Mouse (Mus musculus) layer of hippocampus, postnatal 14 days (tissue): Measurements from ENCODE around the gene Tas2r137. TPM values are rescaled to one million over a fixed set of nuclear protein-coding genes. Genes with fewer than 3 reads are reported as not detected.

ENCODE experiments used
- DNase-seq, 2 experiments: peaks; one replicate each; pipeline ENCODE4 v3.0.0; 2021 to 2022; ENCODE audit warnings: low spot score in 2 of 2, mixed read lengths in 1 of 2
- long read RNA-seq, 2 experiments: library from polyadenylated mRNA; stranded (forward); transcript quantifications; one replicate each; pipeline ENCODE4 v2.0.0; 2021
- total RNA-seq, 2 experiments: library from RNA; stranded (reverse); gene quantifications; 2 replicates each; pipeline ENCODE4 v1.2.3; 2021

Tas2r137 gene
- total RNA-seq, result under 1 TPM in 1 of 2 experiments, not detected in 1; 0.30 TPM
- long read RNA-seq, experiment 1, result 0 reads
- long read RNA-seq, experiment 2, result 0 reads

DNA sequence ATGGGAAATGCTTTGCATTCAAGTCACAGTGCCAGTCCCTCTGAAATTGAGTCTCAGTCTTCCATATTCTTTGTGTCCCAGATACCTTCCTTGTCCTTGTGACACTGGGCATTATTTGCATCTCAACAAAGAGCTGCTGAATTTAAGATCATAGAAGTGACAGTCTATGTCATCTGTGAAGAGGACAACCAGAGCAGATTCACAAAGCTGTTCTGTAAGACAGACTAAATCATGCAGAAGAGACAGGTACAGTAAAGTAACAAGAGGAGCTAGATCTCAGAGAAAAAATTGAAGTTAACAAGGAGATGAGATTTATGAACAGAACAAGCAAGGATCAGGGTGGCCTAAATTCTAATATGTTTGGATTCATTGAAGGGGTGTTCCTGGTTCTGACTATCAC, at the start of gene Tas2r137:
Tas2r137 (plus strand) TSS at position 301 of the 400 bp plus-strand sequence.
- no peak for DNase-seq

DNA sequence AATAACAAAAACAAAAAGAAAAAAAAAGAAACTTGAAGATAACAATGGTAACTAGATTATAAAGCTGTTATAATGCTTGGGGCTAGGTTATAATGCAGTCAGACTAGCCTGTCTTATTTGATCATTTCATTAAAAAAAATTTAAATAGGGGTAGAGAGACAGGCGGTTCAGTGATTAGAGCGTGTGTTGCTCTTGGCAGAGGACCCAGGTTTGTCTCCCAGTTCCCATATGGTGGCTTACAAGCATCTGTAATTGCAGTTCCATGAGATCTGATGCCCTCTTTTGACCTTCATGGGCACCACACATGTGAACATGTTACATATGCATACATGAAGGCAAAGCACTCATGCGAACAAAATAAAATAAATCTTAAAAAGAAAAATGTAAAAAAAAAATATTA, 49.8 kb upstream of the Tas2r137 start:
- DNase-seq, result no peak

DNA sequence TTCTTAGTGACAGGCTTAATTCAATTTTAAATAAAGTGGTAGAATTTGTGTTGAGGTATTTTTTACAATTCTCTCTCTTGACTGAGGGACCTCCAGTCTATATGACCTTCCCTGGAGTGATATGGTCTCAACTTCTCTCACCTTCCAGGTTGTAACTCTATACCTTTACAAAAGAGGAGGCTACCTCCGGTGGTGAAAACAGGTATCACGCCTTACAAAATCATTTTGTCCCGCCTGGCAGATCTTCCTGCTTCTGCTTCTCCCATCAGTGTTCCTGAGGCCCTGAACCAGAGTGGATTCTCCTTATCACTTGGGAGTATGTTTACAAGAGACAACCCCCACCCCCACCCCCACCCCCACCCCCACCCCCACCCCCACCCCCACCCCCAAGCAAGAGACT, 49.3 kb upstream of the Tas2r137 start:
- DNase-seq, result no peak

DNA sequence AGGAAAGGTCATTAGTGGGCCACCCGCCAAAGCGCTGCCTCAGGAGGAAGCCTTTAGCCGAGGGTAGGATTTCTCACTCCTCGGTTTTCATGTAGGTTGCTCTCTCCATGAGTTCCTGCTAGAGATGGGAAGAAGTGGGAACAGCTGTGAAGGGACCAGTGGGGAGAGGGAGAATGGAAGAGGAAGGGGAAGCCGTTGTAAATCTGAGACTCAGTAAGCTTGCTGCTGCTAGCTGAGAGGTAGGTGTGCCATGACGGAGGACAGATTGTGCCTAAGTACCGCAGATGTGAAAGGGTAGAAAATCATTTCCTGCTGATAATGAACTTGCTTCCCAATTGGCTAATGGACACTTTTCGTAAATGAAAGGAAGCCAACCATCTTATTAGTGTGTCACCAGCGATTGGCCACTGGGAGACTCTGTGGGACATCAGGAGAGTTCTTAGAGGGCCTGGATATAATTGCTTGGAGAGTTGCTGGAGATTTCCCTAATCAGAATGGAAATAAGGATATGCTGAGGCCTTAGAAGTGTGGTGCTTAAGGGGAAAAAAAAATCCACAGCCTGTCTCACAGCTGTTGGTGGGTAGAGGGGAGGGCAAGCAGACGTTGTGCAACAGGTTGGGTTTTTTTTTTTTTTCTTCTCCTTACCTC, 47.6 kb upstream of the Tas2r137 start:
- no peak for DNase-seq

DNA sequence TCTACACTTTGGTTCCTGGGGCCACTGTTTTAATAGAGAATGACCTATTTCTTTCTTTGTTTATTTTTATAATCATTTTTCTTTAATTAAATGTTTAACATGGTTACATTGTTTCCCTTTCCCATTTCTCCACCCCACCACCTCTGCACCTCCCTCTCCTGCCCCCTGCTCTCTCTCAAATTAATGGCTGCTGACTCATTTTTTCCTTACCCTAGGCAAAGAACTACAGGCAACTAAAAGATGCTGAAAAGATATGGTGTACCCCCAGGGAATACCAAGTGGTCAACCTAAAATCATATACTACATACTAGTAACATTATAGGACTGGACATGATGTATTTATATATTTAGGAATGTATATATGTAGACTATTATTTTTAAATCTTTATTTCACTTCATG, 42.4 kb upstream of the Tas2r137 start:
- DNase-seq, result no peak

DNA sequence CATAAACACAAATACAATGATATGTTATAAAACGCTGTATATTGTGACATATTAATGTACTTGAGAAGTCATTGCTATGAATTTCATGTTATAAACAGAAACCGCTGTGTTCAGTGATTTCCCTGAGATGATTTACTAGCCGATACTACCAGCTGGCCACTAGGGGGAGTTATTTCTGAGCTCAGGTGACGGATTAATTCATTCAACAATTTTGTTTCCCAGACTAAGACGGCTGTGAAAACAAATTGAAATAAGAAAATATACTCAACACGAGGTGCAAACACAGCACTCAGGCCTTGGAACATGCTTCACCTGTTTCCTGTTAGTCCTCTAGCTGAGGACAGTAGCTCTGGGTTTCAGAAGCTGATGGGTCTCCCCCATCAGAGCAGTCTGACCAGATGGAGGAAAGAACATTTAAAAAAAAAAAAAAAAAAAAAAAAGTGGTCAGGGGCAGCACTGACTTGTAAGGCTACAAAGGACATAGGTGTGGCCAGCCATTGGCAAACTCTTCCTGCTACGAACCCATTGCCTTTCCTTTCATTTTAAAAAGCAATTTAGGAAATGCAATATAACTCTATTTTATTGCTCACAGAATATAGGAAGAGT, 36.5 kb upstream of the Tas2r137 start:
- no peak for DNase-seq

DNA sequence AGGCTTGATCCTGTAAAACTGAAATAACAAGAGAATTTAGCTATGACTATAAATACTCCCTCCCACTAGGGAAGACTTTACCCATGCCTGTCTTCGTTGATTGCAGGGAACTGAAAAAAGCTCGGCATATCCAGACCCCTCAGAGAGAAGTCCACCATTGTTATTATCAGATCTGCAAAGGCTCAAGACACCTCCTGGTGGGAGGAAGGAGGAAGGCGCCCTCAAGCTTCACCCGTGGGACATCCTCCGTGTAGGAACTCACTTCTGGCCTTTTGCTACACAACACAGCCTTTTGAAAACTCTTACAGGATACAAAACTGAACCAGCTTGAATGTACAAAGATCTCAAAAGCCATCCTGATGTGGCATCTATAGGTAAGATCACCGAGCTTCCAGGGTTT, 25.3 kb upstream of the Tas2r137 start:
- DNase-seq, result no peak

DNA sequence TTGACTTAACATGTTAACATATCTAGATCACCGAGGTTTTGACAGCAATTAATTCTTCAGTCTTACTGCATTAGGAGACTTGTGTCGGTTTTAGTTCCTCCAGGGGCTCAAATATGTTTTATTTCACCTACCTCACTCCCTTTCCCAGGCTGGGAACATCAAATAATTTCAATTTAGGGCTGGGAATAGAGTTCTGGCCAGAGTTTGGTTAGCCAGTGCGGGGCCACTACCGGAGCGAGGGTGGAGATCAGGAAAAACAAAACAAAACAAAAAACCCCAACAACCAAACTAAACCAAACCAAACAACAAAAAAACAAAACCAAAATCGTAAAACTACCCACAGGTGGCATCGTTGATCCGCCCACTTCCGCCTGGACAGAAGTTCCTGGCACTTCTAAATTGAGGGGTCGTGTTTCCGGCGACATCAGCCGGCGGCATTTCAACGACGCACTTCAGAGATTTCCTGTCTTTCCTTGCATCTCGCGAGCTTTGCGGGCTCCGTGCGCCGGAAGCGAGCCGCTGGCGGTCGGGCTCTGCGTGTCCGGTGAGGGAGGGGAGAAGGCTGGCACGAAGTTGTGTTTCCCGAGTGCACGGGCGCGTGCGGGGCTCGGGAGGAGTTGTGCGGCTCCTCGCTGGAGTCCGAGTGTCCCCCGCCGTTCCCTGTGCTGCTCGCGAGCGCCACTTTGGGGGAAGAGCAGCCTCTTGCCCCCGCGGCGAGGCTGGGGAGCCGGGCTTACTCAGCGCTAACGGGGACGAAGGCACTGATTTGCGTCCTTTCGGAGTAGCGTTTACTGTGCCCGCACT, 19.9 kb upstream of the Tas2r137 start, which contains the start of gene Ssbp1:
Ssbp1 (plus strand) TSS at position 437 of the 804 bp plus-strand sequence.
- DNase-seq, result peak; percentile 88 to 94

DNA sequence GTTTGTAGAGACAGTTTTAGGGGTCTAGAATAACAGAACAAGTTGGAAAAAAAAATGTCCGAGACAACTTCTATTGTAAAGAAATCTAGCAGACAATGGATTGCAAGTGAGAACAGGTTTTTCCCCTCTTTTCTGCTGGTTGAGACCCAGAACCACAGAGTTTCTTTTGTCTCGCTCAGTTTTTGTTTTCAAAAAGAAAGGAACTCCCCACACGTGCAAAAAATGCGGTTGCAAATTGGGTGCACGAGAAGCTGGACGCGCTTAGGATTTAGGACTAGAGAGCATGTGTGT, 19.4 kb upstream of the Tas2r137 start:
- DNase-seq, result no peak

DNA sequence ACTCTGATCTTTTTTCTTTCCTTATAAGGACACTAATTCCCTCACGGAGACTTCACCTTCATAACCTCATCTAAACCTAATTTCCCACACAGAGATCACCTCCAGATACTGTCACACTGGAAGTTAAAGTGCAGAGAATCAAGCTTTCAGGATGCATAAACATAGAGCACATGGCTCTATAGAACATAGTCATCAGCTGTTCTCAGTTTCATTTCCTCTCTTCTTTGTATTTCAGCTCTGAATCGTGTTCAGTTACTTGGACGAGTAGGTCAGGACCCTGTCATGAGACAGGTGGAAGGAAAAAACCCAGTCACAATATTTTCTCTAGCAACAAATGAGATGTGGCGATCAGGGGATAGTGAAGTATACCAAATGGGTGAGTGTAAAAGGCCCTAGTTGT, 14.9 kb upstream of the Tas2r137 start:
- no peak for DNase-seq

DNA sequence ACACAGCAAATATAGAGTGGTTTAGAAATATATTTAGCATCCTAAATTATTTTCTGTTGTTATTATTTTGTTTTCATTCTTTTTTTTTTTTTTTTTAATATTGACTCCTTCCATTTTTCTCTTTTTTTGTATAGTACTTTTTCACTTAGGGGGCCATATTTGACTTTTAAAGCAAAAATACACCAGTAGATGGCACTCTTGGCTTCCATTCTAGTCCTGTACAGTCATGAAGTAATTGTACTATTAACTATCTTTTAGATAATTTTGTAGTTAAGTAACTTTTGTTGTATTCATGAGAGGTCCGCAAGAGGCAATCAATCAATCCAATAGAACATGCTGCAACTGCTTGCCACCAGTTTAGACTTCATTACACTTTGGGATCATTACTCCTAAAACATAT, 11.3 kb upstream of the Tas2r137 start:
- DNase-seq, result peak in 1 of 2 experiments; percentile 24

DNA sequence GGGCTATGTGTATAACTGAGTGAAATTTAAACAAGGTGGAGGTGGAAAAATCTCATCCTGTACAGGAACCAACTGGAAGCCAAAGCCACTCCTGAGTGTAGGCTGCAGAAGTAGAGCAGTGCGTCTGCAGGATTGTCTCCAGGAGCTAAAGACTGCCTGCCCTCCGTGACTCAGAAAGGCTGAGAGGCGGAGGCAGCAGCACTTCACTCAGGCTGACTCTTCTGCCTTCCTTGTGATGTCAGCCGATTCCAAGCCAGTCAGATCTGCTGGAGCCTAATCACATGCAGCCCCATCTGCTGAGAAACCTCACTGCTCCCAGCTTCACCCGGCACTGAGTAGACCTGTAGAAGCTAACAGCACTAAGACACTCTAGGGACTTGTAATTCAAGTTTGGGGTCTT, 8.7 kb upstream of the Tas2r137 start:
- DNase-seq, result no peak

DNA sequence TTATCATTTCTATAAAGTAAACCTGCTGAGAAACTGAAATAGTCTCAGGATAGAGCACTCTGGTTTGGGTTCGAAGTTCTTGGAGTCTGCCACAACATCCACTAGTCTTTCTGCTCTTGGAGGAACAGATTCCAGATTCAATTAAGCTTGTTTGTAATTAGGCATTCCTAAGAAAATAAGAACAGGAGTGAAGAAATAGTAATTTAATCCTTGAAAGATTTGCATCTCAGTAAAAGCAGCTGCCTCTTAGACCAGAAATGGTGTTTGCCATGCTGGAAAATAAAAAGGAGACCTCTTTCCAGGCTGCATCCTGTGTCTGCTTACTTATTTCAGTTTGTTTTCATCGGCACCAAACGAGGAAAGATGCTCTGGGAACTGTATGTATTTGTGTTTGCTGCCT, 2.2 kb downstream of the Tas2r137 start, which contains the start of gene Tas2r108:
Tas2r108 (plus strand) TSS at position 301 of the 400 bp plus-strand sequence.
- DNase-seq, result no peak

DNA sequence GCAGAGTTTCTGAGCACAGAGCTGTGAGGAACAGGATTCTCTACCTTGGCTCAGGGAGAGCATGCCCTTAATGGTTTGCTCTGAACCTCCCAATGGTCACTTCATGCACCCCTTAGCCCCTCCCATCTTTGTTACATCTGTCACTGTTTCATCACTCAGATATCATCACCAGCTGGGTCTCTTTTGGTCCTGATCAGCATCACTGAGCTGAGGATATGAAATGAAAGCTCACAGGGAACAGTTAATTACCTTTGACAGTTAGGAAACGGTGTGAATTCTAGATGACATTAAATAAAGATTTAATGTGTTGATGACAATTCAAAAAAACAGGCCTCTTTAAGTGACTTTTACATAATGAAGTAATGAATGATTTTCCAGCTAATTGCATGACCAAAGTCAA, 28.4 kb downstream of the Tas2r137 start, which contains the start of gene Prss37:
Prss37 (minus strand) TSS at position 101 of the 400 bp plus-strand sequence.
- no peak for DNase-seq

Other genes with a start within 250 kb of the Tas2r137 start
- gene Agk, start 166.1 kb upstream of the Tas2r137 start, total RNA-seq, result 10 to 100 TPM; 50.4 to 53.9 TPM
- gene E330009J07Rik, start 55.1 kb upstream of the Tas2r137 start, total RNA-seq, result 10 to 100 TPM; 40.8 to 44.6 TPM
- gene Wee2, start 52.1 kb upstream of the Tas2r137 start, total RNA-seq, result not detected
- gene Ssbp1, start 19.9 kb upstream of the Tas2r137 start, total RNA-seq, result 10 to 100 TPM; 33.7 to 34.1 TPM
- under 1 TPM in 1 of 2 experiments, not detected in 1; 0.44 TPM for gene Tas2r108, start 2.3 kb downstream of the Tas2r137 start, total RNA-seq
- not detected for gene Prss37, start 28.3 kb downstream of the Tas2r137 start, total RNA-seq
- gene Olfr461, start 63.8 kb downstream of the Tas2r137 start, total RNA-seq, result not detected
- gene Olfr460, start 78.3 kb downstream of the Tas2r137 start, total RNA-seq, result not detected
- gene Clec5a, start 94.6 kb downstream of the Tas2r137 start, total RNA-seq, result under 1 TPM; 0.37 to 0.45 TPM
- not detected for gene Tas2r138, start 122.1 kb downstream of the Tas2r137 start, total RNA-seq
- gene Mgam, start 137.6 kb downstream of the Tas2r137 start, total RNA-seq, result under 1 TPM; 0.26 to 0.32 TPM